Mouse (Mus musculus) liver, embryonic 14.5 days (tissue): ENCODE data around the gene Sorcs2. TPM values are rescaled to one million over a fixed set of nuclear protein-coding genes. Genes with fewer than 3 reads are reported as not detected.

Source experiments
- ATAC-seq: fragments of 200-750 bp; cut with Nextera tagmentation; 2 replicates; pipeline ENCODE4 v1.8.0; 2017; ENCODE audit warnings: moderate number of reproducible peaks, mild to moderate bottlenecking, moderate library complexity; ENCODE audit not compliant: insufficient read depth
- DNase-seq, 3 experiments: peaks; one replicate each; pipeline ENCODE4 v3.0.0-alpha.2; 2012 to 2013; ENCODE audit warnings: low read depth in 3 of 3, low spot score in 3 of 3
- H3K27ac ChIP-seq: fragments of 300-500 bp; sonication (generic); 2 replicates; pipeline ENCODE4 v1.5.1; 2014; ENCODE audit warnings: moderate library complexity, mild to moderate bottlenecking, control low read depth, inconsistent platforms
- H3K27me3 ChIP-seq: fragments of 300-500 bp; sonication (generic); 2 replicates; pipeline ENCODE4 v1.6.1; 2014; ENCODE audit warnings: mild to moderate bottlenecking, low read length, moderate library complexity; ENCODE audit not compliant: control insufficient read depth, insufficient read depth
- H3K36me3 ChIP-seq: fragments of 300-500 bp; sonication (generic); replicated peaks from 2 replicates; pipeline ENCODE4 v1.6.1; 2014; ENCODE audit warnings: low read depth; ENCODE audit not compliant: control insufficient read depth, insufficient read depth
- H3K4me1 ChIP-seq, 2 experiments: fragments of 200-500 bp in 1 of 2; fragments of 300-500 bp in 1 of 2; sonication (generic) in 1 of 2; replicated peaks; 2 replicates each; pipeline ENCODE4 v1.6.1; 2012 to 2014; ENCODE audit warnings: antibody characterized with exemption in 1 of 2, inconsistent platforms in 1 of 2, low read length in 1 of 2; ENCODE audit not compliant: control insufficient read depth in 2 of 2, insufficient read depth in 2 of 2
- H3K4me2 ChIP-seq: fragments of 300-500 bp; sonication (generic); 2 replicates; pipeline ENCODE4 v1.6.1; 2014; ENCODE audit warnings: low read depth, mild to moderate bottlenecking, control low read depth, moderate library complexity
- H3K4me3 ChIP-seq, 2 experiments: fragments of 200-500 bp in 1 of 2; fragments of 300-500 bp in 1 of 2; sonication (generic) in 1 of 2; 2 replicates each; pipeline ENCODE4 v1.5.1; 2012 to 2014; ENCODE audit warnings: low read depth in 2 of 2, low read length in 2 of 2, mild to moderate bottlenecking in 2 of 2, control low read depth in 1 of 2, inconsistent platforms in 1 of 2, moderate library complexity in 1 of 2; ENCODE audit not compliant: insufficient read depth in 1 of 2
- H3K9ac ChIP-seq: fragments of 300-500 bp; sonication (generic); replicated peaks from 2 replicates; pipeline ENCODE4 v1.6.1; 2014; ENCODE audit warnings: mild to moderate bottlenecking, control low read depth, moderate library complexity
- H3K9me3 ChIP-seq: fragments of 300-500 bp; sonication (generic); 2 replicates; pipeline ENCODE4 v1.6.1; 2016; ENCODE audit warnings: low read length, mixed read lengths; ENCODE audit not compliant: control insufficient read depth
- CTCF ChIP-seq: IDR thresholded peaks from 2 replicates; pipeline ENCODE4 v1.5.1; 2016; ENCODE audit warnings: antibody characterized with exemption, low read depth, control low read depth
- EP300 ChIP-seq: IDR thresholded peaks from 2 replicates; pipeline ENCODE4 v1.6.1; 2016; ENCODE audit warnings: antibody characterized with exemption, low read depth
- WGBS: fragments of 180-500 bp; shearing (Covaris S2); extraction: QIAGEN DNeasy Blood & Tissue Kit; methylation state at CpG from one replicate; pipeline ENCODE4 v1.1.7; 2014; ENCODE audit not compliant: insufficient replicate concordance; 5-methylcytosine and 5-hydroxymethylcytosine counted together
- polyA plus RNA-seq, 2 experiments: library from polyadenylated mRNA; depleted of rRNA in 1 of 2; stranded (reverse) in 1 of 2; unstranded in 1 of 2; fragments of >200 nt; fragmentation: Nextera tagmentation in 1 of 2; extraction: Ambion mirVana in 1 of 2; gene quantifications; 2 replicates each; pipeline versions ENCODE4 v1.2.1 to v1.2.3; 2012 to 2014

The Sorcs2 gene
- polyA plus RNA-seq, 2 experiments = 0.17 to 0.33 TPM

DNA sequence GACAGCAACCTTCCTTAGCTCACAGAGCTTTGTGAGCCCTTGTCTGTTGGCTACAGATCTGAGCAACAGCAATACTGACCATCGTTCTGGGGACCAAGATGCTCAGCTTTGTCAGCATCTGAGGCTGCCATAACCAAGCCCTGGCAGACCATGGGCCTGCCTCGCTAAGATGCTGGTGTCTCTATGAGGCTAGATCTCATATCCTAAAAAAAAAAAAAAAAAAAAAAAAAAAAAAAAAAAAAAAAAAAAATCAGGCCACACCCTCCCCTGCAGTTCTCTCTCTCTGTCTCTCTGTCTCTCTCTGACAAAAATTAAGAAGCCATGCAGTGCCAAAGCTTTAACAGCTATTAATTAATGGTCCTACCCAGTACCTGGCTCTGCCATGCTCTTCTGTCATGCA is 251.3 kb downstream of the Sorcs2 start:
- TF ChIP-seq EP300 = no peak
- no peak for TF ChIP-seq CTCF
- ATAC-seq (no peak), DNase-seq (no peak)
- WGBS = 40% methylated on average over 2 of the region's 2 CpGs
- Histone ChIP-seq H3K4me3 (no peak overlapping the region), H3K4me1 (no peaks in the 10 kb centered on the region), H3K36me3 (no peaks in the 10 kb centered on the region), H3K27ac (no peak overlapping the region), H3K4me2 (no peak overlapping the region), H3K9ac (no peak overlapping the region), H3K9me3 (no peaks in the 10 kb centered on the region), H3K27me3 (no peaks in the 10 kb centered on the region)

DNA sequence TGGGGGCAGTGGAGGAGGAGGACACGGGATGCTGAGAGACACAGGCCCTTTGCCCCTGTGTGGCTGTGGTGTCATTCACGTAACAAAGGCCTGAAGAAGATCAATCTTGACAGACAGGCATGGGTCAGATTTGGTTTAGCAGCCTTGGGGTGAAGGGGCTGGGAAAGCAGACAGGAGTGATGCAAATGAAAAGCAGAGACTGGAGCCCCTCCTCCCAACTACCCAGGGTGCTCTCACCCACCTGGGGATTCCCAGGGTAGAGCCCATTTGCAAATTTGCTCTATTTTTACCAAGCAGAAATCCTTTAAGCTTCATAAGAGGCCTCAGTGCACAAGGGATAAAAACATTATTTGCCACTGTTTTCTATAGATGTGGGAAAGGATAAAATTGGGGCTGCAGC is 253.4 kb downstream of the Sorcs2 start:
- 41% methylated on average over 2 of the region's 2 CpGs for WGBS
- ATAC-seq (no peak), DNase-seq (no peak)
- H3K27me3 ChIP-seq = no peaks in the 10 kb centered on the region
- TF ChIP-seq CTCF (no peak), EP300 (no peak)
- H3K4me3 ChIP-seq = no peak overlapping the region
- H3K9ac ChIP-seq = no peak overlapping the region
- no peaks in the 10 kb centered on the region for H3K36me3 ChIP-seq
- no peaks in the 10 kb centered on the region for H3K4me1 ChIP-seq
- H3K9me3 ChIP-seq = no peaks in the 10 kb centered on the region
- no peak overlapping the region for H3K27ac ChIP-seq
- no peak overlapping the region for H3K4me2 ChIP-seq

DNA sequence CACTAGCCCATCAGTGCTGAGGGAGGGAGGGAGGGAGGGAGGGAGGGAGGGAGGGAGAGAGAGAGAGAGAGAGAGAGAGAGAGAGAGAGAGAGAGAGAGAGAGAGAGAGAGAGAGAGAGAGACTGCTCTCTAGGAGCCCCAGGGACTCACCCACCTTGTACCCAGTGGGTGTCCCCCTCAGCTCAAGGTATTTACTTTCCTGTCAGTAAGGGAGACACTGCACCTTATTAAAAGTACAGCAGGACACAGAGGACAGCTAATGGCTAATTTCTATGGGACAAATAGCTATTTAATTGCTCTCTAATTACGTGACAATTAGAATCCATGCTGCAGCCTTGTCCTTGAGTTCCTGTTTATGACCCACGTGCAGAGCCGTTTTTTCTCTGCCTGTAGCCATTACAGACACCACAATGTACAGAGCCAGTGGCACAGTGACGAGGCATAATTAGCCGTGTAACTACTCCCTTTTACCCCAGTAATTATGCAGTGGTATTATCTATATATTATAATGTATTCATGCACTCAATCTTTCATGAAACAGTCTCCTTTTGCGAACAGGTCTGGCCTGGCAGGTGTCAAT is 256.2 kb downstream of the Sorcs2 start:
- Histone ChIP-seq H3K4me3 (no peak overlapping the region), H3K4me1 (no peaks in the 10 kb centered on the region), H3K27me3 (no peaks in the 10 kb centered on the region), H3K4me2 (no peak overlapping the region), H3K9ac (no peak overlapping the region), H3K36me3 (no peaks in the 10 kb centered on the region), H3K9me3 (no peaks in the 10 kb centered on the region), H3K27ac (no peak overlapping the region)
- TF ChIP-seq CTCF (no peak), EP300 (no peak)
- ATAC-seq (no peak), DNase-seq (no peak)
- 47% methylated on average over 6 of the region's 6 CpGs for WGBS

- Histone ChIP-seq H3K9ac (no peak overlapping the region), H3K4me1 (no peaks in the 10 kb centered on the region), H3K27me3 (no peaks in the 10 kb centered on the region), H3K4me3 (no peak overlapping the region), H3K36me3 (no peaks in the 10 kb centered on the region), H3K9me3 (no peaks in the 10 kb centered on the region), H3K27ac (no peak overlapping the region), H3K4me2 (no peak overlapping the region)
- 76% methylated on average over 4 of the region's 4 CpGs for WGBS
- no peak for DNase-seq
- no peak for TF ChIP-seq EP300
- no peak for TF ChIP-seq CTCF
- ATAC-seq = no peak
Observed at GRCm38 (mm10) chr5:36141112-36141511, 256.8 kb downstream of the Sorcs2 start.

DNA sequence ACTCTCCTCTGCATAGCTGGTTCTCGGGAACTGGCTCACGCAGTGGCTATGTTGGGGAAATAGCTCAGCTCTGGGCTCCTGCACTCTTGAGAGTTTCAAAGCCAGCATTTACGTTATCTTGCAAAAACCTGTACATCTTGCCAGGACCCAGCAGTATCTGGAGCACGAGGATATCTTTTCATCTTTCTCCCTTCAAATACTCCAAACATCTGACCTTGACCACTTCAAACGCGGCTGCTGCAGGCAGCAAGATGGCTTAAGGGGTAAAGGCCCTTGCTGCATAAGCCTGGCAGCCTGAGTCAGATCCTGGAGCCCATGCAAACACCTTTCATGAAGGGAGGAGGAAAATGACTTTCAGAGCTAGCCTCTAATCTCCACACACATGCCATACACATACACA is 258.2 kb downstream of the Sorcs2 start:
- DNase-seq = no peak
- WGBS = 56% methylated on average over 6 of the region's 6 CpGs
- no peaks in the 10 kb centered on the region for H3K9me3 ChIP-seq
- no peak overlapping the region for H3K4me3 ChIP-seq
- no peak overlapping the region for H3K9ac ChIP-seq
- no peak overlapping the region for H3K27ac ChIP-seq
- H3K4me2 ChIP-seq = no peak overlapping the region
- TF ChIP-seq CTCF (no peak), EP300 (no peak)
- H3K36me3 ChIP-seq = no peaks in the 10 kb centered on the region
- no peak for ATAC-seq
- no peaks in the 10 kb centered on the region for H3K27me3 ChIP-seq
- H3K4me1 ChIP-seq = no peaks in the 10 kb centered on the region
